Mouse (Mus musculus) retina, adult 2 months (tissue): ENCODE results near the gene Gm3591.
"Not testable (repeated sequence)": the region's sequence is repeated elsewhere in the genome, so short reads cannot be mapped to it uniquely, and the experiment has no call there.

Source experiments
- DNase-seq: peaks from one replicate; pipeline ENCODE4 v3.0.0-alpha.2; 2012; ENCODE audit warnings: low read depth, low spot score

Gm3591 gene

GRCm38 (mm10) chr14:6412382-6412781 is at the start of gene Gm3591:
TSS of gene Gm3591 (minus strand) at chr14:6412482.
- not testable (repeated sequence) for DNase-seq

DNA sequence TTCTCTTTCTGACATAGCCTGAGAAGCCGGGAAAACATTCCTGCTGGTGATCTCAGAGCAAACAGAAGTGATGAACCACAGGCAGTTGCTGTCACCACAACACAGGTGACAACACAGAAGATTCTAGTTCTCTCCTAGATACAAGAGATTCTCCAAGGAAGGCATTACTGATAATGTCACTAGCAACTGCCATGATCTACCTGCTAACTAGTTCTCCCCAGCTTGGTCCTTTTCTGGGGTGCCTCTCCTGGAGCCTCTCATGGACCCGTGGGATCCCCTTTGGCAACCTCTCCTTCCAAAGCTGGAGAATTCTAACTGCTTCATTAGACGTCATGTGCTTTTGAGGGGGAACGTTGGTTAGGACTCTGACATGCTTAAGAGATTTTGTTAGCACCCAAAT is 32.2 kb upstream of the Gm3591 start, which contains the start of gene Gm3594:
Gene Gm3594 (minus strand): TSS at position 101 of the 400 bp plus-strand sequence.
- DNase-seq, result not testable (repeated sequence)

- DNase-seq, result not testable (repeated sequence)
Measured at GRCm38 (mm10) chr14:6440774-6441173, 28.5 kb upstream of the Gm3591 start.

DNA sequence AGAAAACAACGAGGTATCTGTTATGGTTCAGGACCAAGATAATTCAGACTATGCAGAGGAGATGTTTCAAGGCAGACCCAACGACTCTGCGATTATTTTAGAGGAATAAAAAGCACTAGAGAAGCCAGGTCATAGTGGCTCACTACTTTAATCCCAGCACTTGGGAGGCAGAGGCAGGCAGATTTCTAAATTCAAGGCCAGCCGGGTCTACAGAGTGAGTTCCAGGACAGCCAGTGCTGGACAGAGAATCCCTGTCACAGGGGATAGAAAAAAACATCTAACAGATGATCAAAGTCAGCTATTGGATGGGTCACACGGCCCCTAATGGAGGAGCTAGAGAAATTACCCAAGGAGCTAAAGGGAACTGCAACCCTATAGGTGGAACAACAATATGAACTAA is 27.9 kb upstream of the Gm3591 start:
- not testable (repeated sequence) for DNase-seq

- DNase-seq, result not testable (repeated sequence)
Measured at GRCm38 (mm10) chr14:6426766-6427165, 14.5 kb upstream of the Gm3591 start.

DNA sequence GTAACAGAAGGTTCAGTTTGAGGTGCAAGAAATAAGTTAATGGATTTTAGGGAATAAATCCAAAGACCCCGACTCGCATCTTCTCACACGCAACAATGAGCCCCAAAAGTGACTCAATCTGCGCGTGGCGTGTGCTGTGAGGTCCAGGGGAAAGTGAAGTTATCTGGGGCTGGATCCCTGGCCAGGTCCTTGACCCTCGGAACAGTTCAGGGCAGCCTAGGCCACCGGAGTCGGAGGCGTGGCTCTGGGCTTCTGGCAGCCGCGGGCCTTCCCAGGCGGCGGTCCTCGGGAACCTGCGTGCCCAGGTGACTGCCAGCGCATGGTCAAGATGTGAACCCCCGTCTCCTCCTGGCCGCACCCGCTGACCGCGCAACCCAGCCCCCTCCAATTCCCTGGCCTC is 14.1 kb upstream of the Gm3591 start:
- not testable (repeated sequence) for DNase-seq

DNA sequence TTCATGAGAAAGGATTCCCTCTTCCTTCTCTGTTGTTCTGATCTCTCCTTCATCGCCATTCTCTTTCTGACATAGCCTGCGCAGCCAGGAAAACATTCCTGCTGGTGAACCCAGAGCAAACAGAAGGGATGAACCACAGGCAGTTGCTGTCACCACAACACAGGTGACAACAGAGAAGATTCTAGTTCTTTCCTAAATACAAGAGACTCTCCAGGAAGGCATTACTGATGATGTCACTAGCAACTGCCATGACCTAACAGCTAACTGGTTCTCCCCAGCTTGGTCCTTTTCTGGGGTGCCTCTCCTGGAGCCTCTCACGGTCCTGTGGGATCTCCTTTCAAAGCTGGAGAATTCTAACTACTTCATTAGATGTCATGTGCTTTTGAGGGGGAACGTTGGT is 22.1 kb downstream of the Gm3591 start, which contains the start of gene Gm16440:
Gene Gm16440 (minus strand): TSS at position 101 of the 400 bp plus-strand sequence.
- not testable (repeated sequence) for DNase-seq
